Mouse (Mus musculus): ENCODE results near the gene Pcx. TPM values are rescaled to one million over a fixed set of nuclear protein-coding genes. Genes with fewer than 3 reads are reported as not detected.
A peak's percentile ranks its signal among the peaks of the same experiment; 100 is the strongest.

Gene Pcx
- polyA plus RNA-seq, 1 experiment from 2014 or later = 30.6 TPM

DNA sequence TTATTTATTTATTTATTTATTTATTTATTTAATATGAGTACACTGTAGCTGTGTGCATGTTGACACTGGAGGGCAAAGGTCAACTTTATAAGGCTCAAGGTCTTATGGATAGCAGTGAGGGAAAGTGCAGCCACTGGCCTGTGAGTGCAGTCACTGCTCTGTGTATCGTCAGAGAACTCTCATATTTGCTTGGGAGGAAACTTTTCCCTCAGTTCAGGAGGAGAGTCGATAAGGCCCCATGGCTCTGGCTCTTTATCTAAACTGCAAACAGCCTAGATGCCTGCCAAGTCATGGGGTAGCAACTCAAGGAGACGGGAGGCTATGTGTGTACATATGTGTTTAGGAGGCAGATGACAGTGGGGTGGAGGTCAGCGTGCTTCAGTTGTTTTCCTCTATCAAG is 58.6 kb downstream of the Pcx start:
- no peak for ATAC-seq
- Histone ChIP-seq H3K4me1 (replicated peaks; ENCODE audit: control insufficient read depth, insufficient read depth, low read length) (peaks cover 7% of the 10 kb centered on the region), H3K9me3 (ENCODE audit: control insufficient read depth, low read length) (no peaks in the 10 kb centered on the region), H3K4me2 (ENCODE audit: low read length) (no peak overlapping the region), H3K27ac (ENCODE audit: low read length) (no peak overlapping the region), H3K36me3 (ENCODE audit: control insufficient read depth, insufficient read depth) (no peaks in the 10 kb centered on the region), H3K4me3 (replicated peaks; ENCODE audit: low read length) (no peak overlapping the region), H3K9ac (replicated peaks; ENCODE audit: low read depth, low read length) (no peak overlapping the region), H3K27me3 (replicated peaks; ENCODE audit: control insufficient read depth, insufficient read depth, low read length) (no peaks in the 10 kb centered on the region)
- WGBS = 76% methylated on average over 4 of the region's 4 CpGs

DNA sequence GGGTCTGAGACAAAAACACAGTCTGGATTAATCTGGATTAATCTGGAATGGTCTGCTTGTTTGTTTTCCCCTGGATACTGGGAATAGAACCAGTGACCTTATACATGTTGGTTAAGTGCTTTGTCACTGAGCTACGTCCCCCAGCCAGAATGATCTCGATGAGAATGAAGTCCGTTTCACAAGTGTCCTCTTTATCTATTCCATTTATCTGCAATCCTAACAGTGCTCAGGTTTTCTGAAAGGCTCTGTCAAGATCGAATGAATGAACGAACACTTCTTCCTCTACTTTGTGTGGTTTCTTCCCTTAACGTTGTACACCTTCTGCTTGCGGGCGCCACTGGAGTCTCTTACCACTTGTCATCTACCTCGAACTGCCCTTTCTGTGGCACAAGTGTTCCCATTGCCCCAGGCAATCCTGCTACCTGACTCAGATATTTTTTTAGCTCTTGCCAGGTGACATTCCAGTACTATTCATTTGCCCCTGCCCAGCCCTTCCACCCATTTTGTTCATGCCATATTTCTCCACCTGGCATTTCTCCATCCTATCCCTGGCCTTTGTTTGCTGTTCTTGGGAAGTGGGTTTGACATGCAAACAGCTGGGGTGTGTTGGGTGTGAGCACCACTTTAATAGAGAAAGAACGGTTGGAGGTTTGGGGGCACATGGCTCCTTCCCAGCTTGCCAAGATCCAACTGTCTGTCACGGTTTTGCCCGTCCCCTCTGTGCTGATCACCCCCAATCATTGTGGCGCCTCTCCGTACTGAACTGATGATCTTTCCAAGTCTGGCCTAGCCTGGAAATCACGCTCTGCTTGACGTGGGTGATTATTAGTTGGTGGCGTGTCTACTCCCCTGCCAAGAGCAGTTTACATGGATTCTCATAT is 59.3 kb downstream of the Pcx start:
- Histone ChIP-seq H3K4me2 (ENCODE audit: low read length) (no peak overlapping the region), H3K4me1 (replicated peaks; ENCODE audit: control insufficient read depth, insufficient read depth, low read length) (peaks cover 7% of the 10 kb centered on the region), H3K4me3 (replicated peaks; ENCODE audit: low read length) (no peak overlapping the region), H3K27me3 (replicated peaks; ENCODE audit: control insufficient read depth, insufficient read depth, low read length) (no peaks in the 10 kb centered on the region), H3K27ac (ENCODE audit: low read length) (no peak overlapping the region), H3K9ac (replicated peaks; ENCODE audit: low read depth, low read length) (no peak overlapping the region), H3K36me3 (ENCODE audit: control insufficient read depth, insufficient read depth) (no peaks in the 10 kb centered on the region), H3K9me3 (ENCODE audit: control insufficient read depth, low read length) (no peaks in the 10 kb centered on the region)
- 67% methylated on average over 17 of the region's 17 CpGs for WGBS
- no peak; the same call in 1 of the 2 replicates for ATAC-seq

DNA sequence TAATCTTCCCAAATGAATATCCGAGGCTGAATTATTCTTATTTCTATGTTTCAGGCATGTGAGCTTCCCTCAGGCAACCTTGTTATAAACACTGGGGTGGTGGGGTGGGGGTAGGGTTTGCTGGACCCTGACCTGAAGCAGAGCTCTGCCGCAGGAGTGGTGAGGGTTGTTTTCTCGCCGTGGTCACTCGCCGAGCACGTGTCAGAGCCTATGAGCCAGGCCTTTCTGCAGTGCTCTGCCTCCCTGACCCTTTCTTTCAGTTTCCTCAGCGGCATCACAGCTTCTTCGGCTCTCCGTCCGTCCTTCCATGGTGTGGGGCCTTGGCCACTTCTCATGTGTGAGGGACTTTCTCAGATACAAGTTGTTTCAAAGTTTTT is 60.0 kb downstream of the Pcx start:
- Histone ChIP-seq H3K27ac (ENCODE audit: low read length) (no peak overlapping the region), H3K4me1 (replicated peaks; ENCODE audit: control insufficient read depth, insufficient read depth, low read length) (peaks cover 7% of the 10 kb centered on the region), H3K4me2 (ENCODE audit: low read length) (no peak overlapping the region), H3K36me3 (ENCODE audit: control insufficient read depth, insufficient read depth) (no peaks in the 10 kb centered on the region), H3K9ac (replicated peaks; ENCODE audit: low read depth, low read length) (no peak overlapping the region), H3K4me3 (replicated peaks; ENCODE audit: low read length) (no peak overlapping the region), H3K27me3 (replicated peaks; ENCODE audit: control insufficient read depth, insufficient read depth, low read length) (no peaks in the 10 kb centered on the region), H3K9me3 (ENCODE audit: control insufficient read depth, low read length) (no peaks in the 10 kb centered on the region)
- no peak for ATAC-seq
- WGBS = 90% methylated on average over 11 of the region's 11 CpGs

DNA sequence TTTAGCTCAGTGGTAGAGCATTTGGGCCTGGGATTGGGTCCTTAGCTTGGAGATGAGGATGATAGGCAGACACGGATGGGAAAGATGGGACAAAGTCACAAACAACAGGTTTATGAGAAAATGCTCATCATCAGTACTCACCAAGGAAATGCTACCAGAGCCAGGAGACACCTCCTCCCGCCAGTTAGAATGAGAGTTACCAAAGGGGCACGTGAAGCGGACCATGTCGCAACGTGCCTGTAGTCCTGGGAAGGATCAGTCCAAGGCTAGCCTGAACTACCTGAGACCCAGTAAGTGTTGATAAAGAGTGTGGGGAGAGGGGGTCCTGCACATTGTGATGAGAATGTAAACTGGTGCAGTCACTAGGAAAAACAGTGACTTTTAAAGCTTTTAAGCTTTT is 60.5 kb downstream of the Pcx start:
- WGBS = 88% methylated on average over 6 of the region's 6 CpGs
- H3K9me3 ChIP-seq (ENCODE audit: control insufficient read depth, low read length) = no peaks in the 10 kb centered on the region
- H3K4me3 ChIP-seq (replicated peaks; ENCODE audit: low read length) = no peak overlapping the region

DNA sequence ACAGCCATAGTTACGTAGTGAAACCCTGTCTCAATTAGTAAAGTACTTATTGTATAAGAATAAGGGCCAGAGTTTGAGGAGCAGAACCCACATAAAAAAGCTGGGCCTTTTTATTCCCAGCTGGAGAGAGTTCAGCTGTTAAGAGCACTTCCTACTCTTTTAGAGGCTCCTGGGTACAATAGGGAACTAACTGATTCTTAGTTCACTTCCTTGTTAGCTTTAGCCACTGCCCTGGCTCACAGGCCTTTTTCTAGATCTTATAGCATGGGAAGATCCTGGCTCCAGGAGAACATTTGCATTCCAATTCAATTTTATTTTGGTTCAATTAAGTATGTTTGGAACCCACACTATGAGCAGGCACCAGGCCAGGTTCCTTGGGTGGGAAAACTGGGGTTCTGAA is 61.4 kb downstream of the Pcx start:
- no peak overlapping the region for H3K4me2 ChIP-seq (ENCODE audit: low read length)
- H3K4me1 ChIP-seq (replicated peaks; ENCODE audit: control insufficient read depth, insufficient read depth, low read length) = peaks cover 7% of the 10 kb centered on the region
- 9% methylated on average over 1 of the region's 1 CpGs for WGBS
- no peak for ATAC-seq
- no peak overlapping the region for H3K9ac ChIP-seq (replicated peaks; ENCODE audit: low read depth, low read length)
- H3K36me3 ChIP-seq (ENCODE audit: control insufficient read depth, insufficient read depth) = no peaks in the 10 kb centered on the region
- H3K9me3 ChIP-seq (ENCODE audit: control insufficient read depth, low read length) = no peaks in the 10 kb centered on the region
- H3K4me3 ChIP-seq (replicated peaks; ENCODE audit: low read length) = no peak overlapping the region
- no peak overlapping the region for H3K27ac ChIP-seq (ENCODE audit: low read length)
- H3K27me3 ChIP-seq (replicated peaks; ENCODE audit: control insufficient read depth, insufficient read depth, low read length) = no peaks in the 10 kb centered on the region

More for the DNA sequence above, 60.5 kb downstream of the Pcx start:
- ATAC-seq = no peak
- H3K4me2 ChIP-seq (ENCODE audit: low read length) = no peak overlapping the region
- H3K27me3 ChIP-seq (replicated peaks; ENCODE audit: control insufficient read depth, insufficient read depth, low read length) = no peaks in the 10 kb centered on the region
- no peaks in the 10 kb centered on the region for H3K36me3 ChIP-seq (ENCODE audit: control insufficient read depth, insufficient read depth)
- peaks cover 7% of the 10 kb centered on the region for H3K4me1 ChIP-seq (replicated peaks; ENCODE audit: control insufficient read depth, insufficient read depth, low read length)
- H3K27ac ChIP-seq (ENCODE audit: low read length) = no peak overlapping the region
- no peak overlapping the region for H3K9ac ChIP-seq (replicated peaks; ENCODE audit: low read depth, low read length)

DNA sequence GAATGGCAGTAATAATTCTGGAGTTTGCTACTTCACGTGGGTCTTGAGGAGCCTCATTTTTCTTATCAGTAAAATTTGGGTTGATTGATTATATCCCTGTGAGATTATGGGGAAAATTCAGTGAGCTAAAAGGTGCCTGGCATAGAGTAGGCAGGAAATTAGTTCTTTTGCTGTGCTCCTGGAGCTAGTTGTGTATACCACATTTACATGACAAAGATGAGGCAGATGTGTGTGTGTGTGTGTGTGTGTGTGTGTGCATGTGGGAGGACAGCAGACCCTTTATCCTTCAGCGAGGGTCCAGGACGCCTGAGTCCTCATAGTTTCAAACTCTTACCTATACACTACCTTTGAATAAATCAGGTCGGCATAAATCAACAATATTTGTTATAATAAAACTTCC is 61.8 kb downstream of the Pcx start:
- ATAC-seq = peak; percentile 62

DNA sequence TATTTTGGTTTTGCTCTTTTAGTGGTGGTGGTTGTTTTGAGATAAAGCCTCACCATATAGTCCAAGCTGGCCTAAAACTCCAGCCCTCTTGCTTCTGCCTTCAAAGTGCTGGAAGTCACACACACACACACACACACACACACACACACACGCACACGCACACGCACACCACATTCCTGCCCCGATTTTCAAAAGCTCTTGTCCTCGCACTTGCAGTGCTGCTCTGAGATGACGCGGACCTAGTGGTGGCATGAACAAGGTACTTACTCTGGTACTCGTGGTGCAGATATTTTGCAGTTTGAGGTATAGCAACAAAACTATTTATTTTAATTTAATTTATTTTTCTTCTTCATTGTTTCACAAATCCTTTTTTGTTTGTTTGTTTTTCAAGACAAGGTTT is 62.2 kb downstream of the Pcx start:
- Histone ChIP-seq H3K36me3 (ENCODE audit: control insufficient read depth, insufficient read depth) (no peaks in the 10 kb centered on the region), H3K9ac (replicated peaks; ENCODE audit: low read depth, low read length) (no peak overlapping the region), H3K4me2 (ENCODE audit: low read length) (no peak overlapping the region), H3K9me3 (ENCODE audit: control insufficient read depth, low read length) (no peaks in the 10 kb centered on the region), H3K4me1 (replicated peaks; ENCODE audit: control insufficient read depth, insufficient read depth, low read length) (peaks cover 7% of the 10 kb centered on the region), H3K27me3 (replicated peaks; ENCODE audit: control insufficient read depth, insufficient read depth, low read length) (no peaks in the 10 kb centered on the region), H3K27ac (ENCODE audit: low read length) (no peak overlapping the region), H3K4me3 (replicated peaks; ENCODE audit: low read length) (no peak overlapping the region)
- ATAC-seq = no peak
- WGBS = 62% methylated on average over 8 of the region's 8 CpGs

More for the DNA sequence above, 61.8 kb downstream of the Pcx start:
- Histone ChIP-seq H3K36me3 (ENCODE audit: control insufficient read depth, insufficient read depth) (no peaks in the 10 kb centered on the region), H3K4me1 (replicated peaks; ENCODE audit: control insufficient read depth, insufficient read depth, low read length) (peaks cover 7% of the 10 kb centered on the region), H3K27me3 (replicated peaks; ENCODE audit: control insufficient read depth, insufficient read depth, low read length) (no peaks in the 10 kb centered on the region), H3K4me3 (replicated peaks; ENCODE audit: low read length) (no peak overlapping the region), H3K9ac (replicated peaks; ENCODE audit: low read depth, low read length) (no peak overlapping the region), H3K9me3 (ENCODE audit: control insufficient read depth, low read length) (no peaks in the 10 kb centered on the region), H3K4me2 (ENCODE audit: low read length) (no peak overlapping the region), H3K27ac (ENCODE audit: low read length) (no peak overlapping the region)
- 28% methylated on average over 4 of the region's 4 CpGs for WGBS

DNA sequence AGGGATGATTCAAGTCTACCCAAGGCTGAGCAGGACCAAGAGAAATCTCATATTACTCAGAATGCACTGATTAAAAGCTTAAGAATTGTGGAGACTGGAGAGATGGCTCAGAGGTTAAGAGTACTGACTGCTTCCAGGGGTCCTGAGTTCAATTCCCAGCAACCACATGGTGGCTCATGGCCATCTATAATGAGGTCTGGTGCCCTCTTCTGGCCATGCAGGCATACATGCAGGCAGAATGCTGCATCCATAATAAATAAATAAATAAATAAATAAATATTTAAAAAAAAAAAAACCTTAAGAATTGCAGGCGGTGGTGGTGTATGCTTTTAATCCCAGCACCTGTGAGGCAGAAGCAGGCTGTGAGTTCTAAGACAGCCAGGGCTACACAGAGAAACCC is 63.0 kb downstream of the Pcx start:
- Histone ChIP-seq H3K27ac (ENCODE audit: low read length) (no peak overlapping the region), H3K9me3 (ENCODE audit: control insufficient read depth, low read length) (no peaks in the 10 kb centered on the region), H3K27me3 (replicated peaks; ENCODE audit: control insufficient read depth, insufficient read depth, low read length) (no peaks in the 10 kb centered on the region), H3K4me3 (replicated peaks; ENCODE audit: low read length) (no peak overlapping the region), H3K9ac (replicated peaks; ENCODE audit: low read depth, low read length) (no peak overlapping the region), H3K36me3 (ENCODE audit: control insufficient read depth, insufficient read depth) (no peaks in the 10 kb centered on the region), H3K4me2 (ENCODE audit: low read length) (no peak overlapping the region), H3K4me1 (replicated peaks; ENCODE audit: control insufficient read depth, insufficient read depth, low read length) (peaks cover 7% of the 10 kb centered on the region)
- 91% methylated on average over 1 of the region's 1 CpGs for WGBS
- ATAC-seq = no peak

DNA sequence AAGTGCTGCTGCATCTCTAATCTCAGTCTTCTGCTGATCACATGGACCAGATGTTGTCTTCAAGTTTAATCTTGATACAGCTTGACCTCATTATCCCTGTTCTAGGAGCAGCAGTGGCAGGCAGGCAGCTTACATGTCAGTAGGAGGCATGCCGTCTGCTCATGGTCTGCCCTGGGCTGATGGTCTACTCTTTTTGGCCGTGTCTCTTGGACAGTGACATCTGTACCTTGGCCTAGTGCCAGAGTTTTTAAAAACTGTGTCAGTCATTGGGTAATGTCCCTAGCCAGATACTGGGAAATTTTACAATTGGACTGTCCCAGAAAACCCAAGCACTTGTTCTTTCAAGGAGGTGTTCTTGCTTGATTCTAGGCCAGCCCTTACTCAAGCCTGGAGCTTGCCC is 68.5 kb downstream of the Pcx start:
- Histone ChIP-seq H3K9me3 (ENCODE audit: control insufficient read depth, low read length) (no peaks in the 10 kb centered on the region), H3K27ac (ENCODE audit: low read length) (no peak overlapping the region), H3K4me3 (replicated peaks; ENCODE audit: low read length) (no peak overlapping the region), H3K27me3 (replicated peaks; ENCODE audit: control insufficient read depth, insufficient read depth, low read length) (no peaks in the 10 kb centered on the region), H3K4me2 (ENCODE audit: low read length) (no peak overlapping the region), H3K9ac (replicated peaks; ENCODE audit: low read depth, low read length) (no peak overlapping the region), H3K36me3 (ENCODE audit: control insufficient read depth, insufficient read depth) (no peaks in the 10 kb centered on the region), H3K4me1 (replicated peaks; ENCODE audit: control insufficient read depth, insufficient read depth, low read length) (no peaks in the 10 kb centered on the region)
- ATAC-seq = no peak
- WGBS = 86% methylated on average over 2 of the region's 2 CpGs

Data from forebrain, embryonic 16.5 days (tissue).